Mouse (Mus musculus): ENCODE results near the gene Pard3b. TPM values are rescaled to one million over a fixed set of nuclear protein-coding genes. Genes with fewer than 3 reads are reported as not detected.

Pard3b gene
- polyA plus RNA-seq, 1 experiment, result 3.4 TPM

DNA sequence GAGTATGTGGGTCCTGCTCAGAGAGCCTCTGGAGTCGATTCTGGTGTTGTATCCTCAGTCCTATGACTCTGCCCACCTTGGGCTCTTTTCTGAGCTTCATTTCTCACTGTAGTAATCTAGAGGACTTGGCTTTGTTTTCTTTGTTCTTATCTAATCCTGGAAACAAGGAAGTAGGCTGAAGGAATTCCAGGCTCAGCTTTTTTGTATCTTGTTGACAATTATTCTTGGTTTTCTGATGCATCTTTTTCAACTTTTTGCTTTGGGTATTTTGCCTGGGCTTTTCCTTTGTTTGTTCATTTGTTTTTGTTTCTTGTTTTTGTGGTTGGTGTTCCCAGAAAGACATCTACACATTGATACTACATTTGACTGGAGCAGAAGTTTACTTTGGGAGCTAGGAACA, 236.3 kb downstream of the Pard3b start:
- H3K27ac ChIP-seq (ENCODE audit: insufficient read depth, low read depth, low read length), result no peak overlapping the region
- TF ChIP-seq POLR2A (IDR thresholded peaks at IDR 0.05; ENCODE audit: low read depth, low read length) (no peak), CTCF (conservative IDR thresholded peaks at IDR 0.05; ENCODE audit: insufficient read depth, insufficient read length, low read depth, low read length) (no peak)
- 58% methylated on average over 1 of the region's 1 CpGs for WGBS

DNA sequence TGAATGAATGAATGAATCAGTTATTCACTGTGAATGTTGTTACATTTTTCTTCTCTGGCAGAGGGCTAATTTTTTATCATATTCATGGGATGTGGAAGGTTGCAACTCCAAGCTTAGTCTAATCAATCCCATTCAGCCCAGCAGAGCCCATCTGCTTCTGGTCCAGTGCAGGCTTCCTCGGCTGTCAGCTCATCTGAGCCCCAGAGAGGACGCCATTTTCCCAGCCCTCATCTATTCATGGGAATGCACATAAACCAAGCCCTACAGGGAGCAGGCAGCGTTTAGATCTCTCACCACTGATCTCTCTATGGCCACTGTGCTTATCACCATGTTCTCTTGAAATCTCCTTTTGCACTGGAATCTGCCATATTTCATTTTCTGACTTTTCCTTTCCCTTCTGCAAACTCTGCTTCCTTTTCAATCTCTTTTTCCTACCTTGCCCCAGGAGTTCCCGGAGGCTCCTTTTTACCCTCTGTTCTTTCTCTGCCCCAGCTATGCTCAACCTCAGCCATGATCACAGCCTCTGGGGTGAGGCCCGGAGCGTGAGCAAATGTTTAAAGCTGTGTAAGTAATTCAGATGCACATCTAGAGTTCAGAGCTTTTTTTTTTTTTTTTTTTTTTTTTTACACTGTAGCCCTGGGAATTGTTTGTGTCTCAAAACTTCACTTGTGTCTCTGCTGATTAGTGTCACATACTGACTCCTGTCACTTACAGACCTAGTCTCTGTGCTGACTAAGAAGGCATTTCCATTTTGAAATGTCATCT, 241.3 kb downstream of the Pard3b start:
- Histone ChIP-seq H3K4me3 (ENCODE audit: insufficient read depth, low read depth, low read length) (no peak overlapping the region), H3K27me3 (replicated peaks; ENCODE audit: control insufficient read depth, insufficient read depth, low read length) (no peaks in the 10 kb centered on the region), H3K36me3 (ENCODE audit: control insufficient read depth, insufficient read depth, low read length) (no peaks in the 10 kb centered on the region), H3K27ac (ENCODE audit: insufficient read depth, low read depth, low read length) (no peak overlapping the region), H3K4me1 (ENCODE audit: control insufficient read depth, insufficient read depth, low read length) (no peaks in the 10 kb centered on the region)
- 91% methylated on average over 6 of the region's 6 CpGs for WGBS
- no peak for TF ChIP-seq CTCF (conservative IDR thresholded peaks at IDR 0.05; ENCODE audit: insufficient read depth, insufficient read length, low read depth, low read length)
- TF ChIP-seq POLR2A (IDR thresholded peaks at IDR 0.05; ENCODE audit: low read depth, low read length), result no peak
- DNase-seq, result no peak

More for the DNA sequence above, 236.3 kb downstream of the Pard3b start:
- Histone ChIP-seq H3K4me1 (ENCODE audit: control insufficient read depth, insufficient read depth, low read length) (no peaks in the 10 kb centered on the region), H3K4me3 (ENCODE audit: insufficient read depth, low read depth, low read length) (no peak overlapping the region), H3K27me3 (replicated peaks; ENCODE audit: control insufficient read depth, insufficient read depth, low read length) (no peaks in the 10 kb centered on the region), H3K36me3 (ENCODE audit: control insufficient read depth, insufficient read depth, low read length) (no peaks in the 10 kb centered on the region)
- no peak for DNase-seq

DNA sequence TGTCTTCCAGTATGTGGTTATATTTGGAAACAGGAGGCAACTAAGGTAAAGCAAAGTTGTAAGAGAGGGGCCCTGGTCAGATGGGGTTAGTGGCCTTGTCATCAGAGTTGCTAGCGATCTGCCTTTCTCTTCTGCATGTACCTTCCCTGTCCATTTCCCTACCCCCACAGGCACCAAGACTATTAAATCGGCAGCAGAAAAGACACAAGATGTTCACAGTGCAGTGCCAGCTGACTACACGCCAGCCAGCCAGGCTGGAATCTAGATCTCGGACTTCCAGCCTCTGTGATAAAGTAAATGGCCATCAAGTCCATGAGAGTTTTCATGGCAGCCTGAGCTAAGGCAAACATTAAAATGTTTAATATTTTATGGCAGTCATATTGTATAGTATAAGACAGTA, 257.4 kb downstream of the Pard3b start:
- Histone ChIP-seq H3K4me3 (ENCODE audit: insufficient read depth, low read depth, low read length) (no peak overlapping the region), H3K4me1 (ENCODE audit: control insufficient read depth, insufficient read depth, low read length) (no peaks in the 10 kb centered on the region), H3K36me3 (ENCODE audit: control insufficient read depth, insufficient read depth, low read length) (no peaks in the 10 kb centered on the region), H3K27ac (ENCODE audit: insufficient read depth, low read depth, low read length) (no peak overlapping the region), H3K27me3 (replicated peaks; ENCODE audit: control insufficient read depth, insufficient read depth, low read length) (no peaks in the 10 kb centered on the region)
- TF ChIP-seq POLR2A (IDR thresholded peaks at IDR 0.05; ENCODE audit: low read depth, low read length), result no peak
- no peak for TF ChIP-seq CTCF (conservative IDR thresholded peaks at IDR 0.05; ENCODE audit: insufficient read depth, insufficient read length, low read depth, low read length)
- DNase-seq, result no peak
- 83% methylated on average over 4 of the region's 4 CpGs for WGBS

GRCm38 (mm10) chr1:61903271-61904007, 264.8 kb downstream of the Pard3b start:
- Histone ChIP-seq H3K27me3 (replicated peaks; ENCODE audit: control insufficient read depth, insufficient read depth, low read length) (no peaks in the 10 kb centered on the region), H3K4me1 (ENCODE audit: control insufficient read depth, insufficient read depth, low read length) (no peaks in the 10 kb centered on the region), H3K4me3 (ENCODE audit: insufficient read depth, low read depth, low read length) (no peak overlapping the region), H3K36me3 (ENCODE audit: control insufficient read depth, insufficient read depth, low read length) (no peaks in the 10 kb centered on the region), H3K27ac (ENCODE audit: insufficient read depth, low read depth, low read length) (no peak overlapping the region)
- WGBS, result 83% methylated on average over 4 of the region's 4 CpGs
- TF ChIP-seq POLR2A (IDR thresholded peaks at IDR 0.05; ENCODE audit: low read depth, low read length), result no peak
- no peak for TF ChIP-seq CTCF (conservative IDR thresholded peaks at IDR 0.05; ENCODE audit: insufficient read depth, insufficient read length, low read depth, low read length)
- no peak for DNase-seq

DNA sequence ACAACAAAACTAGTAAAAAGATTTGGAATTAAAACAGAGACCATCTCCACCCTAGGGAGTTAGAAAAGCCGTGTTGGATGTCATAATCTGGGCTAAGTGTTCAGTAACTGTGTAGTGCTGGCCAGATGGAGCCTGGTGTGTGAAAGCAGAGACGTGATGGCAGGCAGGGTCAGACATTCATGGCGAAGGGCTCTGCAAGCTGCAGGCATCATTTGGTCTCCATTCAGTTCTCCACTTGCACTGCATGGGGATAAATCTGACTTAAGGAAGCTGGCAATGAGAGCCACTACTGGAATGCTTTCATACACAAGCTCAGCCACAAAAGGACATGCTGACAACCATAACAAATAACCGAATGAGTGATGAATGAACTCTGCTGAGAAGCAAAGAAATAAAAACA, 265.4 kb downstream of the Pard3b start:
- no peak for DNase-seq
- Histone ChIP-seq H3K27ac (ENCODE audit: insufficient read depth, low read depth, low read length) (no peak overlapping the region), H3K27me3 (replicated peaks; ENCODE audit: control insufficient read depth, insufficient read depth, low read length) (no peaks in the 10 kb centered on the region), H3K36me3 (ENCODE audit: control insufficient read depth, insufficient read depth, low read length) (no peaks in the 10 kb centered on the region), H3K4me3 (ENCODE audit: insufficient read depth, low read depth, low read length) (no peak overlapping the region), H3K4me1 (ENCODE audit: control insufficient read depth, insufficient read depth, low read length) (no peaks in the 10 kb centered on the region)
- TF ChIP-seq POLR2A (IDR thresholded peaks at IDR 0.05; ENCODE audit: low read depth, low read length), result no peak
- TF ChIP-seq CTCF (conservative IDR thresholded peaks at IDR 0.05; ENCODE audit: insufficient read depth, insufficient read length, low read depth, low read length), result no peak
- WGBS, result 68% methylated on average over 4 of the region's 4 CpGs

DNA sequence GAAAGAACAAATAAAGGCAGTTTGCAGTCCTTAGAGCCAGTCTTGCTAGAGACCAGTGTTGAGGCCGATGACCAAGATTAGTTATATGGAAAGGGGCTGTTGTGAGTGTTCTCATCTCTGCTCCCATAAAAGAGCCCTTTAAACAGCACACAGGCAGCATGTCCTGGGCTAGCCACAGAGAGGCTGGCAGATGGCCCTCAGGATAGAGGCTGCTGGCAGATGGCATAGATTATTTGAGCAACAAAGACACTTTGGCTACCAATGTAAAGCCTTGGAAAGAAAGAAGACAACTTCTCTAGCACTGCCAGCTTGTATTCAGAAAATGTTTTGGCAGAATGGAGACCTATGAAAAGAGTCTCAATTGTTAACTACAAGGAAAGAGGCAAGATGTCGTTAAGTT, 274.3 kb downstream of the Pard3b start:
- Histone ChIP-seq H3K4me3 (ENCODE audit: insufficient read depth, low read depth, low read length) (no peak overlapping the region), H3K4me1 (ENCODE audit: control insufficient read depth, insufficient read depth, low read length) (no peaks in the 10 kb centered on the region), H3K27me3 (replicated peaks; ENCODE audit: control insufficient read depth, insufficient read depth, low read length) (no peaks in the 10 kb centered on the region), H3K36me3 (ENCODE audit: control insufficient read depth, insufficient read depth, low read length) (no peaks in the 10 kb centered on the region), H3K27ac (ENCODE audit: insufficient read depth, low read depth, low read length) (no peak overlapping the region)
- TF ChIP-seq CTCF (conservative IDR thresholded peaks at IDR 0.05; ENCODE audit: insufficient read depth, insufficient read length, low read depth, low read length), result no peak
- no peak for TF ChIP-seq POLR2A (IDR thresholded peaks at IDR 0.05; ENCODE audit: low read depth, low read length)
- no peak for DNase-seq
- WGBS, result 68% methylated on average over 2 of the region's 2 CpGs

- TF ChIP-seq CTCF (conservative IDR thresholded peaks at IDR 0.05; ENCODE audit: insufficient read depth, insufficient read length, low read depth, low read length) (no peak), POLR2A (IDR thresholded peaks at IDR 0.05; ENCODE audit: low read depth, low read length) (no peak)
- no peaks in the 10 kb centered on the region for H3K36me3 ChIP-seq (ENCODE audit: control insufficient read depth, insufficient read depth, low read length)
Observed at GRCm38 (mm10) chr1:61924958-61925357, 286.3 kb downstream of the Pard3b start.

More at GRCm38 (mm10) chr1:61924958-61925357, 286.3 kb downstream of the Pard3b start:
- Histone ChIP-seq H3K27ac (ENCODE audit: insufficient read depth, low read depth, low read length) (no peak overlapping the region), H3K27me3 (replicated peaks; ENCODE audit: control insufficient read depth, insufficient read depth, low read length) (no peaks in the 10 kb centered on the region), H3K4me3 (ENCODE audit: insufficient read depth, low read depth, low read length) (no peak overlapping the region), H3K4me1 (ENCODE audit: control insufficient read depth, insufficient read depth, low read length) (peaks cover 5% of the 10 kb centered on the region; the same call in 1 of the 2 replicates)
- peak; percentile 18 for DNase-seq
- WGBS, result 55% methylated on average over 2 of the region's 2 CpGs

All from kidney, adult 2 months (tissue).